13 mouse cellular contexts compared by ENCODE assay signal in the genomic region with DNA sequence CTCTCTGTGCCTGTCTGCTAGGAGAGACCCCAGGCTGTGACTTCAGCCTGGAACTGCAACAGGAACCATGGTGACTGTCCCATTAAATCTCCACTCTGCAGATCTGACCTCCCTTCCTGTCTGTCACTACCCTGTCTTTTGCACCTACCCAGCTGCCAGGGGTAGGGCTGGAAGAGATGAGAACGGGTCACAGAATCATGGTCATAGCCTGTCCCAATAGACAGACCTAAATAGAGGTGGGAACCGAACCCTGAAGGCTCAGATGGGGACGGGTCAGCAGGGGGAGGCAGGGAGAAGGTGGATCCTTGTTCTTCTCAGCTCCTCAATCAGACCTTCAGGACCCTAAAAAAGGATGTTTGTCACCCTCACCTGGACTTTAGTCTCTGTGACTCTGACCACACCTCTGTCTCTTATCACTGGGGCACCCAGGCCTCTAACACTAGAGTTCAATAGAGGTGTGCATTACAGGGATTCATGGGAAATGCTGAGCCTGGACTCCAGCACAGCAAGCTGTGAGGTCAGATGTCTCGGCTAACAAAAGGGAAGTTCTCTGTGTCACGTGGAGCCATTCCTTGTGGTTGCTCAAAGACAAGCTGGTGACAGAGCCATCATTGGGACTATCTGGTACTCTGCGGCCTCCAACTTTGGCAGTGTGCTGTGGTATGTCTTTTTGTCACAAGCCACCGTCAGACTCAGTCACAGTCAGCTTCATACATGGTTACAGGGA. TPM values are rescaled to one million over a fixed set of nuclear protein-coding genes. Genes with fewer than 3 reads are reported as not detected.
DNase-seq lines count a peak whose midpoint lies in the region; ATAC-seq and TF ChIP-seq lines count a peak whose summit lies in the region.
"Had no signal": no experiment of that assay in that cellular context is flagged by ENCODE, and none has a peak within 500 bp of the region (broad histone marks: within the 10 kb centered on the region; RNA-seq: fewer than 3 reads in every experiment).

No protein-coding gene starts in this region.

- 0 out of 2 replicates have a peak overlapping the region, but pooled peaks have one; percentile 30 for H3K9ac ChIP-seq in heart, embryonic 13.5 days
- no peak overlapping the region for H3K9ac ChIP-seq in heart, embryonic 12.5 days
- no peak overlapping the region for H3K9ac ChIP-seq in liver, postnatal 0 days (replicated peaks)
- H3K9ac ChIP-seq: forebrain, embryonic 13.5 days; hindbrain, embryonic 15.5 days had no signal

- peak; percentile 2 for DNase-seq in right cerebral cortex, postnatal 14 days
- no peak for DNase-seq in right cerebral cortex, adult 2 months (ENCODE audit: low spot score in 2 of 2)
- DNase-seq in liver, postnatal 0 days = no peak
- peak; percentile 78 for DNase-seq in yolk sac, embryonic 10.5 days (ENCODE audit: low spot score)
- no peak for DNase-seq in embryo, embryonic 11 days
- DNase-seq in layer of hippocampus, adult 18-20 months (ENCODE audit: low spot score in 2 of 2) = no peak
- DNase-seq: lung, adult 18-20 months had no signal

- no peaks in the 10 kb centered on the region for H3K9me3 ChIP-seq in heart, embryonic 13.5 days
- no peaks in the 10 kb centered on the region for H3K9me3 ChIP-seq in heart, embryonic 12.5 days (replicated peaks)
- H3K9me3 ChIP-seq in liver, postnatal 0 days (ENCODE audit: low read length) = no peaks in the 10 kb centered on the region
- H3K9me3 ChIP-seq: forebrain, embryonic 13.5 days; hindbrain, embryonic 15.5 days had no signal

- no peak for ATAC-seq in heart, embryonic 13.5 days (ENCODE audit: extremely low read depth, insufficient number of reproducible peaks, low FRiP score, low TSS enrichment)
- ATAC-seq in heart, embryonic 12.5 days (ENCODE audit: insufficient number of reproducible peaks, low FRiP score) = no peak
- ATAC-seq in liver, postnatal 0 days = peak; percentile 78
- ATAC-seq: forebrain, embryonic 13.5 days had no signal

- peak overlapping the region; percentile 67; the same call in 1 of the 2 replicates for H3K27ac ChIP-seq in heart, embryonic 13.5 days (replicated peaks)
- H3K27ac ChIP-seq in heart, embryonic 12.5 days (ENCODE audit: poor library complexity, severe bottlenecking) = no peak overlapping the region
- 0 out of 2 replicates have a peak overlapping the region, but pooled peaks have one; percentile 49 for H3K27ac ChIP-seq in liver, postnatal 0 days (ENCODE audit: low read depth)
- H3K27ac ChIP-seq: forebrain, embryonic 13.5 days; gastrocnemius, adult 2 months; hindbrain, embryonic 15.5 days had no signal

- peaks cover 22% of the 10 kb centered on the region for H3K4me1 ChIP-seq in heart, embryonic 13.5 days
- 0 out of 2 replicates have a peak, but pooled peaks cover 10% of the 10 kb centered on the region for H3K4me1 ChIP-seq in heart, embryonic 12.5 days (replicated peaks)
- no peaks in the 10 kb centered on the region; the same call in 1 of the 2 replicates for H3K4me1 ChIP-seq in liver, postnatal 0 days (ENCODE audit: insufficient read depth)
- H3K4me1 ChIP-seq: forebrain, embryonic 13.5 days; hindbrain, embryonic 15.5 days had no signal

- H3K4me3 ChIP-seq in heart, embryonic 13.5 days = no peak overlapping the region
- no peak overlapping the region for H3K4me3 ChIP-seq in heart, embryonic 12.5 days
- H3K4me3 ChIP-seq in liver, postnatal 0 days (ENCODE audit: low read depth, low read length) = no peak overlapping the region
- H3K4me3 ChIP-seq: forebrain, embryonic 13.5 days; gastrocnemius, adult 2 months; hindbrain, embryonic 15.5 days had no signal

- WGBS in heart, embryonic 13.5 days = 65% methylated on average over 7 of the region's 7 CpGs
- 73% methylated on average over 7 of the region's 7 CpGs for WGBS in heart, embryonic 12.5 days
- 49% methylated on average over 7 of the region's 7 CpGs for WGBS in liver, postnatal 0 days (ENCODE audit: insufficient replicate concordance)

- no peak for TF ChIP-seq CTCF in liver, postnatal 0 days (IDR thresholded peaks at IDR 0.05; ENCODE audit: low read depth)

- no peak overlapping the region for H3K4me2 ChIP-seq in heart, embryonic 13.5 days
- H3K4me2 ChIP-seq in heart, embryonic 12.5 days = no peak overlapping the region
- no peak overlapping the region for H3K4me2 ChIP-seq in liver, postnatal 0 days (ENCODE audit: low read depth, low read length)
- H3K4me2 ChIP-seq: forebrain, embryonic 13.5 days; hindbrain, embryonic 15.5 days; midbrain, embryonic 11.5 days had no signal

- peaks cover 57% of the 10 kb centered on the region for H3K36me3 ChIP-seq in heart, embryonic 13.5 days
- H3K36me3 ChIP-seq in heart, embryonic 12.5 days = peaks cover 56% of the 10 kb centered on the region
- H3K36me3 ChIP-seq in liver, postnatal 0 days (replicated peaks; ENCODE audit: insufficient read depth, low read length) = peaks cover 48% of the 10 kb centered on the region

- no peak for TF ChIP-seq EP300 in liver, postnatal 0 days (IDR thresholded peaks at IDR 0.05; ENCODE audit: low read depth)

- peaks cover 14% of the 10 kb centered on the region for H3K27me3 ChIP-seq in heart, embryonic 13.5 days (replicated peaks)
- H3K27me3 ChIP-seq in heart, embryonic 12.5 days (replicated peaks) = no peaks in the 10 kb centered on the region
- H3K27me3 ChIP-seq in liver, postnatal 0 days (ENCODE audit: insufficient read depth, low read length) = no peaks in the 10 kb centered on the region
- H3K27me3 ChIP-seq: hindbrain, embryonic 15.5 days had no signal

RNA-seq across cellular contexts. Expression of gene Rnpepl1, which starts 10.1 kb away (rescaled TPM):
- polyA plus RNA-seq in heart, embryonic 13.5 days (2015; fragmentation: Nextera tagmentation; extraction: Ambion mirVana) = 30.9 and 31.0 TPM in 2 replicates
- 37.2 and 38.9 TPM in 2 replicates for polyA plus RNA-seq in heart, embryonic 12.5 days (2016; fragmentation: Nextera tagmentation; extraction: Ambion mirVana)
- 16.1 and 16.2 TPM in 2 replicates for polyA plus RNA-seq in liver, postnatal 0 days (2015; fragmentation: Nextera tagmentation; extraction: Ambion mirVana)
- total RNA-seq in layer of hippocampus, adult 18-20 months (2021) = 10 to 100 TPM; 32.5 to 33.6 TPM

RNA-seq across cellular contexts. Expression of gene Capn10, which starts 13.5 kb away (rescaled TPM):
- 14.9 and 15.8 TPM in 2 replicates for polyA plus RNA-seq in heart, embryonic 13.5 days (2015; fragmentation: Nextera tagmentation; extraction: Ambion mirVana)
- polyA plus RNA-seq in heart, embryonic 12.5 days (2016; fragmentation: Nextera tagmentation; extraction: Ambion mirVana) = 18.2 and 19.1 TPM in 2 replicates
- 25.6 and 25.8 TPM in 2 replicates for polyA plus RNA-seq in liver, postnatal 0 days (2015; fragmentation: Nextera tagmentation; extraction: Ambion mirVana)
- 10 to 100 TPM; 42.4 to 43.2 TPM for total RNA-seq in layer of hippocampus, adult 18-20 months (2021)

RNA-seq across cellular contexts. Expression of gene Dusp28, which starts 13.9 kb away (rescaled TPM):
- 9.8 and 12.8 TPM in 2 replicates for polyA plus RNA-seq in heart, embryonic 13.5 days (2015; fragmentation: Nextera tagmentation; extraction: Ambion mirVana)
- 10.3 and 11.0 TPM in 2 replicates for polyA plus RNA-seq in heart, embryonic 12.5 days (2016; fragmentation: Nextera tagmentation; extraction: Ambion mirVana)
- polyA plus RNA-seq in liver, postnatal 0 days (2015; fragmentation: Nextera tagmentation; extraction: Ambion mirVana) = 17.4 and 20.2 TPM in 2 replicates
- total RNA-seq in layer of hippocampus, adult 18-20 months (2021) = 10 to 100 TPM; 16.0 to 17.9 TPM

RNA-seq across cellular contexts. Expression of gene Ankmy1, which starts 17.9 kb away (rescaled TPM):
- 0.12 and 0.17 TPM in 2 replicates for polyA plus RNA-seq in heart, embryonic 13.5 days (2015; fragmentation: Nextera tagmentation; extraction: Ambion mirVana)
- polyA plus RNA-seq in heart, embryonic 12.5 days (2016; fragmentation: Nextera tagmentation; extraction: Ambion mirVana) = 0.17 and 0.18 TPM in 2 replicates
- 0.05 TPM in 1 of 2 replicates, not detected in the other for polyA plus RNA-seq in liver, postnatal 0 days (2015; fragmentation: Nextera tagmentation; extraction: Ambion mirVana)
- total RNA-seq in layer of hippocampus, adult 18-20 months (2021) = under 1 TPM; 0.42 to 0.53 TPM

RNA-seq across cellular contexts. Expression of gene Gpr35, which starts 30.0 kb away (rescaled TPM):
- 0.14 and 0.48 TPM in 2 replicates for polyA plus RNA-seq in heart, embryonic 13.5 days (2015; fragmentation: Nextera tagmentation; extraction: Ambion mirVana)
- polyA plus RNA-seq in heart, embryonic 12.5 days (2016; fragmentation: Nextera tagmentation; extraction: Ambion mirVana) = 0.35 and 1.0 TPM in 2 replicates
- polyA plus RNA-seq in liver, postnatal 0 days (2015; fragmentation: Nextera tagmentation; extraction: Ambion mirVana) = 1.1 and 1.4 TPM in 2 replicates
- total RNA-seq in layer of hippocampus, adult 18-20 months (2021) = under 1 TPM; 0.52 to 0.71 TPM
- polyA plus RNA-seq: midbrain, embryonic 11.5 days had no signal

Comparison
In these comparisons a context has a peak if more than half of its experiments do, and no peak if none do; other contexts are left out.
1. DNase-seq: peak in right cerebral cortex, postnatal 14 days (single experiment) and yolk sac, embryonic 10.5 days (single experiment); none in right cerebral cortex, adult 2 months (0 of 2), liver, postnatal 0 days (single experiment), embryo, embryonic 11 days (single experiment) and layer of hippocampus, adult 18-20 months (0 of 2).